Mouse (Mus musculus) heart, embryonic 10.5 days (tissue): ENCODE results near the gene Zfp947. TPM values are rescaled to one million over a fixed set of nuclear protein-coding genes. Genes with fewer than 3 reads are reported as not detected.
"Not testable (repeated sequence)": the region's sequence is repeated elsewhere in the genome, so short reads cannot be mapped to it uniquely, and the experiment has no call there.

Source experiments
- DNase-seq: peaks from one replicate; pipeline ENCODE4 v3.0.0-alpha.2; 2017; ENCODE audit warnings: low spot score
- H3K27ac ChIP-seq: fragments of 300-500 bp; sonication (generic); 2 replicates; pipeline ENCODE4 v1.5.1; 2016; ENCODE audit warnings: mild to moderate bottlenecking
- H3K27me3 ChIP-seq: fragments of 300-500 bp; sonication (generic); 2 replicates; pipeline ENCODE4 v1.6.1; 2016; ENCODE audit warnings: mild to moderate bottlenecking; ENCODE audit not compliant: poor library complexity, insufficient read depth, severe bottlenecking
- H3K36me3 ChIP-seq: fragments of 300-500 bp; sonication (generic); 2 replicates; pipeline ENCODE4 v1.6.1; 2016; ENCODE audit warnings: mild to moderate bottlenecking, moderate library complexity
- H3K4me1 ChIP-seq: fragments of 300-500 bp; sonication (generic); 2 replicates; pipeline ENCODE4 v1.6.1; 2016; ENCODE audit warnings: mild to moderate bottlenecking
- H3K4me3 ChIP-seq: fragments of 300-500 bp; sonication (generic); 2 replicates; pipeline ENCODE4 v1.5.1; 2016; ENCODE audit warnings: mild to moderate bottlenecking, moderate library complexity
- H3K9me3 ChIP-seq: fragments of 300-500 bp; sonication (generic); 2 replicates; pipeline ENCODE4 v1.6.1; 2016; ENCODE audit warnings: mild to moderate bottlenecking, moderate library complexity
- whole genome bisulfite sequencing: fragments of 180-500 bp; shearing (Covaris S2); methylation state at CpG from one replicate; pipeline ENCODE4 v1.1.7; 2016; 5-methylcytosine and 5-hydroxymethylcytosine counted together
- polyA plus RNA-seq: library from polyadenylated mRNA; unstranded; fragments of >200 nt; fragmentation: Nextera tagmentation; extraction: Ambion mirVana; gene quantifications from 2 replicates; pipeline ENCODE4 v1.2.1, GENCODE M21; 2016

Gene Zfp947
- polyA plus RNA-seq, result 2.7 and 2.9 TPM in 2 replicates

DNA sequence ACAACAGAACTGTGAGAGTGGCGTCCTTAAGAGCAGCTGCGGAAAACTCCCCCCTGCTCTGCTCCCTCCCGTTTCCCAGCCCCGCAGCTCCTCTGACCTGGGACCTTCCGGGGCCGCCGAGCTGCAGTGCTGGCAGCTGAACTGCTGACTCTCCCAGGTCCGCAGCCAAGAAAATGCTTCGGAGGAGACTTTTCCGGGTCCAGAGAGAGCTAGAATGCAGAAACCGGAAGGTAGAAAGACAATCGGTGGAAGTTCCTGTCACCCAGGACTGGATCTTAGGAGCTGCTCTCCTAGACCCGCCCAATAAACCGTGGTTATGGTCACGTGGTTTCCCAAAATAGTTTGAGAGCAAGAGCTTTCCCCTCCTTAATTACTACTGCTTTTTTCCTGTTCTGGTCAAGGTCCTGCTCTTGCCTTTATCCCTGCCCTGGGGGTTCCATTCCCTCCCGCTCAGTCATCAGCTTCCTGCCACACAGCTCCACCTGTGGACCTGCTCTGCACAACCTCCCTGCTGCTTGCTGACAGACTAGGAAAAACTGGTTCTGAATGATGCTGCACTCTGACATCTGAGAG is at the start of gene Zfp947:
TSS of gene Zfp947 (minus strand) at position 469 of the 573 bp plus-strand sequence.
- DNase-seq, result peak; percentile 78
- not testable (repeated sequence) for H3K27me3 ChIP-seq, H3K9me3 ChIP-seq, H3K4me1 ChIP-seq, H3K36me3 ChIP-seq
- WGBS, result 1% methylated on average over 16 of the region's 16 CpGs
- H3K4me3 ChIP-seq, result peak within 1 kb of the TSS; percentile 65
- peak within 1 kb of the TSS; percentile 85 for H3K27ac ChIP-seq

DNA sequence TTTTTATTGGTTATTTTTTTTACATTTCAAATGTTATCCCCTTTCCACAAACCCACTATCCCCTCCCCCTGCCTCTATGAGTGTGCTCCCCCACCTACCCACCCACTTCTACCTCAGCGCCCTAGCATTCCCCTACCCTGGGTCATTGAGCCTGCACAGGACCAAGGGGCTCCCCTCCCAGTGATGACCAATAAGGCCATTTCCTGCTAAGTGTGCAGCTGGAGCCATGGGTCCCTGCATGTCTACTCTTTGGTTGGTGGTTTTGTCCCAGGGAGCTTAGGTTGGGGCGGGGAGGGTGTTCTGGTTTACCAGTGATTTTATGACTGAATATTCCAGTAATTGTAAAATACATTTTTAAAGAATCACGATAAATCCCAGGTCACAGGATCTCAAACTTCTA is 686 bp downstream of the Zfp947 start:
- WGBS, result 9% methylated on average over 3 of the region's 3 CpGs
- H3K27me3 ChIP-seq, H3K9me3 ChIP-seq, H3K4me1 ChIP-seq, DNase-seq, H3K36me3 ChIP-seq: not testable (repeated sequence)
- peak overlapping the region; percentile 65 for H3K4me3 ChIP-seq
- H3K27ac ChIP-seq, result peak overlapping the region; percentile 85

DNA sequence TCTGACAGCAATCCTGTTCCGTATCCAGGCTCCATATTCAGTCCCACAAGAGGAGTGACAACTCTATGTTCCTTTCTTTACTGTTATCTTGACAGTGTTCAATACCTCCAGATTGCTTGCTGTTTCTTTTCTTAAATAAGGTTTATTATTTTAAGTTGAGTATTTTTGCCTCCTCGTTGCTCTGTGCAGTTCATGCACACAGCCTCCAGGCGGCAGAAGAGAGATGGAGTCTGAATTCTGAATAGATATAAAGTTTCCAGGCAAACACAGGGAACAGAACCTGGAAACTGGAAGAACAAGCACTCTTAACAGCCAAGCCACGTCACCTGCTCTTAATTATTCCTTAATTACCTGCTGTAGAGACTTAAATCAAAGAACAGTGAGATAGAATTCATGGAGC is 12.0 kb downstream of the Zfp947 start:
- DNase-seq, H3K27ac ChIP-seq, H3K36me3 ChIP-seq, H3K4me1 ChIP-seq, H3K9me3 ChIP-seq, H3K4me3 ChIP-seq, H3K27me3 ChIP-seq: not testable (repeated sequence)
- 53% methylated on average over 4 of the region's 4 CpGs for WGBS

DNA sequence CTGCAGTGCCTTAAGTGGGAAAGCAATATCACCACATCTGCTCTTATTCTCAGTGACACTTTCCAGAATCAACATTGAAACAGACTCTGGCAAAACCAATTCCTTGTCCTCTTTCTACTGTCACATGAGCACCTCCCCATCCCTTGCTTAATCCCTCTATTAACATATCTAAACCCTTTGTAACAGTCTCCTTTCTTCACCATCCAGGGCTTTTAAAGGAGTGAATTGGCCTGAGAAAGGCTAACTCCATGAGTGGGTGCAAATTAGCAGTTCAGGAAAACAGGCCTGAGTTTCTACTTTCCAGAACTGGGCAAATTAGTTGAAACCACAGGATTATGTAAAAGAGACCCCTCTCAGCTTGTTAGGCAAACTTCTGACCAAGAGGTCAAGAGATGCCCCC is 47.2 kb downstream of the Zfp947 start:
- DNase-seq, result no peak
- no peaks in the 10 kb centered on the region for H3K4me1 ChIP-seq
- no peak overlapping the region for H3K27ac ChIP-seq
- peaks cover 4% of the 10 kb centered on the region; the same call in 1 of the 2 replicates for H3K9me3 ChIP-seq
- no peaks in the 10 kb centered on the region for H3K36me3 ChIP-seq
- no peak overlapping the region for H3K4me3 ChIP-seq
- no peaks in the 10 kb centered on the region for H3K27me3 ChIP-seq

Other genes starting within 250 kb of the Zfp947 start
- 16.0 and 17.7 TPM in 2 replicates for gene Zfp942, start 203.7 kb downstream of the Zfp947 start, polyA plus RNA-seq
- 11.9 and 14.6 TPM in 2 replicates for gene Zfp943, start 203.6 kb downstream of the Zfp947 start, polyA plus RNA-seq
- gene Zfp994, start 59.4 kb upstream of the Zfp947 start, polyA plus RNA-seq, result 1.7 and 1.8 TPM in 2 replicates
- gene CT030661.1, start 148.6 kb upstream of the Zfp947 start, polyA plus RNA-seq, result 7.3 and 7.9 TPM in 2 replicates
- gene Zfp944, start 195.2 kb upstream of the Zfp947 start, polyA plus RNA-seq, result 8.8 and 10.2 TPM in 2 replicates
- 5.8 and 6.6 TPM in 2 replicates for gene Zfp758, start 195.3 kb upstream of the Zfp947 start, polyA plus RNA-seq